Mouse (Mus musculus) frontal cortex, adult 2 months (tissue): Measurements from ENCODE around the gene Ugt1a7c. TPM values are rescaled to one million over a fixed set of nuclear protein-coding genes. Genes with fewer than 3 reads are reported as not detected.
"Not testable (repeated sequence)": the region's sequence is repeated elsewhere in the genome, so short reads cannot be mapped to it uniquely, and the experiment has no call there.

Experiments
- DNase-seq, 2 experiments: peaks; one replicate each; pipeline ENCODE4 v3.0.0; 2022; ENCODE audit warnings: low spot score in 1 of 2; ENCODE audit errors: extremely low spot score in 1 of 2
- polyA plus RNA-seq: library from polyadenylated mRNA; depleted of rRNA; stranded (reverse); fragments of >200 nt; gene quantifications from 2 replicates; pipeline ENCODE4 v1.2.3, GENCODE M21; 2012

Gene Ugt1a7c
- polyA plus RNA-seq, 1 experiment, result 1.2 TPM

DNA sequence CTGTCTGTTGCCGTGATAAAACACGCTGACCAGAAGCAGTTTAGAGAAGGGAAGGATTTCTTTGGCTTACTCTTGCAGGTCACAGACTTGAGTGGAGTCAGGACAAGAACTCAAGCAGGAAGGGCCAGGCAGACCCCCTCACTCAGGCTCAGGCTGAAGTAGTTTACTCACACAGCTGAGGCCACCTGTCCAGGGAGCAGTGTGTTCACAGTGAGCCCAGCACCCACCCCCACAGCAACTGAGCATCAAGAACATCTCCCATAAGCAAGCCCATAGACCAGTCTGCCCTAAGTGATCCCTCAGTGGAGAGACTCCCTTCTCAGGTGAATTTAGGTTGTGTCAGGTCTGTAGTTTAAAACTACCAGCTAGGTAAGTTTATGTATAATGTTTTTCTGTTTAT, 14.7 kb downstream of the Ugt1a7c start:
- not testable (repeated sequence) for DNase-seq

DNA sequence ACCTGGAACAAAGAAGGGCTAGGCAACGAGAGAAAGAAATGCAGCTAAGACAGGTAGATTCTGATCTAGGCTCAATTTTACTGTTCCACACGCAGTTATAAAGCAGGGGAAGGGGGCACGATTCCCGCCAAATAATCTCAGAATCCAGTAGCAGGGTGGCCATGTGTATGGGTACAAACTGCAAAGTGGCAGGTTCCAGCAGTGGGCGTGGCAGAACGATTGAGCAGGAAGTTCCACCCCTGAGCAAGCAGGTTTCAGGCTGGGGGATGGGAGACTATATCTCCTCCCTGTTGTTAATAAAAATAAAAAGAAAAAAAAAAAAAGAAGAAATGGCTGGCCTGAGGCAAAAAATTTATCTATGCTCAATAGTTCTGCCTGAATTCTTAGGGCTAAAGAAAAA, 17.9 kb downstream of the Ugt1a7c start:
- not testable (repeated sequence) for DNase-seq

DNA sequence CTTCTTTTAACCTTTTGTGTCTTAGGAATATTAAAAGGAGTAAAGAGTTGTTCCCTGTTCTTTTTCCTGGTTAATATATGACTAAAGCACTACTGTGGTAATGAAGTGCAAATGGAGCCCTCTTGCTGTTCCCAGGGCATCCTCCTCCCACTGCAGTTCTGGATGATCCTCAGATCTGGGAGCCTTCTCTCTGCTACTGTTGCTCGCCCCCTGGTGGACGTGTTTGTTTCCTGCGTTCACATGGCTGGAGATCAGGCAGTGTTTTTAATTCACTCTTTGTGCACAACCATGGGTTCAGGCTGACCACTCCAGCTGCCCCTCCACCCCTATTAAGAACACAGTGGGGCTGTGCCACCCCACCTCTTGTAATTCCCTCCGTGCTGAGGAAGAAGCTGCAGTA, 25.7 kb downstream of the Ugt1a7c start:
- DNase-seq, result not testable (repeated sequence)

DNA sequence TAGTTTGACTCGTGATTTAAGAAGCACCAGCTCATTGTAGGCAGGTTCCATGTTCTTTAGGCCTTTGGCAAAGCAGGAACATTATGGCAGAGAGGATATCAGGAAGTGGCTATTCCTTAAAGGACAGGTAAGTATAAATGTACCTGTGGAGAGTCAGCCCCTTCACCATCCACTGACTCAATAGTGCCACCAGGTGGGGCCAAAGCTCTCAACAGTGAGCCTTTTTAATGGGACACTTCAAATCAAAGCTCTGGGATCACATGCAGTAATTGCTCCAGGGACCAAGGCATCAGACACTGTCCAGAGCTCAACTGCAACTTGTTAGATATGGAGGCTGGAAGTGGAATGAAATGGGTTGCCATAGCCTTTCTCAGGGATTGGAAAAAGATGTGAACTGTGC, 26.7 kb downstream of the Ugt1a7c start:
- not testable (repeated sequence) for DNase-seq

DNA sequence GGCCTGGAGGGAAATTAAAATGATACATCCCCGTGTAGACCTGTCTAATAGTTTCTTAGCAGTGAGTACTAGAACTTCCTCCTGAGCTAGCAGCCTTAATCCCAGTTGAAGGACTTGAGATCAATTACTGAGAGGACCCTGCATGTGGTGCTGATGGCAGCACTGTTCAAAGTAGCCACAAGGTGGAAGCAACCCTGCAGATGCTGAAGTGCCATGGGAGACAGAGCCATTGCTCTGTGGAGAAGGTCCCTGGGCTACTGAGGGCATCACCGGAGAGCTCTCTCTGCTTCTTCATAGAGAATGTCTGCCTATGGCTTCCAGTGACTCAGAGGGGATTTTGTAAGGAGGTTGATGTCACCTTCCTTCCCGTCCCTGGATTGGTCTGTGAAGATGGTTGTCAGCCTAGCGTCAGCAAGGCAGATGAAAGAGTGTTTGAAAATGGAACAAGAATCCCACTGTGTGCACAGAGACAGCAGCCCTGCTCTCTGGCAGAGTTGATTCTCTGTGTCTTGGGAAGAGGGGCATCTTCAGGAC, 31.0 kb downstream of the Ugt1a7c start:
- not testable (repeated sequence) for DNase-seq

DNA sequence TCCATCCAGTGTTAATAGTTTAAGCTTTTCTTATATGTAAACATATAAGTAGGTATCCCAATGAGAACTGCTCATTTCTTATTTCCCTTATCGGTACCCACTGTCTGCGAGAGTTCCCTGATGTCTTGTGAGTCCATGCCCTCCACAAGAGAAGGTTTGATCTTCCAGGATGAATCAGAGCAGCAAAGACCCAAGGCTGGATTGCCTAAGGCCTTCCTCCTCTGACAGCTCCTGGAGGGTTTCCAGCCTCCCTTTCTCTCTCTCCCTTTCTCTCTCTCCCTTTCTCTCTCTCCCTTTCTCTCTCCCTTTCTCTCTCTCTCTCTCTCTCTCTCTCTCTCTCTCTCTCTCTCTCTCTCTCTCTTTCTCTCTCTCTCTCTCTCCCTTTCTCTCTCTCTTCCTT, 34.2 kb downstream of the Ugt1a7c start:
- not testable (repeated sequence) for DNase-seq

DNA sequence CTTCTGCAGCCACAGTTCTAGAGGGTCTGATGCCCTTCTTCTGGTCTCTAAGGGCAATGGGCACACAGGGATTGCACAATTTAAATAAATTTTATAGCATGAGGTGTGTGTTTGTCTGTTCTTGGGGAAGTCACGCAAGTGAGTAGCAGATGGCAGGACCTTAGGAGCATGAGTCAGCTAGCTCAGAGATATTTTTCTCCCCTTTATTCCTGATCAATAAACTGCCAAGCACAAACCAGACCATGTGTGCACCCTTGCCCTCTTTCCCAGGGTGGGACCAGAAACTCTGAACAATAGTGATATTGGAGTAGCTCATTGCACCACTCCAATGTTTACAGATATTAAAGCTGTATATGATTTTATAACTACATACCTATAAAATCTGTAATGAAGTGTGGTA, 35.4 kb downstream of the Ugt1a7c start:
- not testable (repeated sequence) for DNase-seq

DNA sequence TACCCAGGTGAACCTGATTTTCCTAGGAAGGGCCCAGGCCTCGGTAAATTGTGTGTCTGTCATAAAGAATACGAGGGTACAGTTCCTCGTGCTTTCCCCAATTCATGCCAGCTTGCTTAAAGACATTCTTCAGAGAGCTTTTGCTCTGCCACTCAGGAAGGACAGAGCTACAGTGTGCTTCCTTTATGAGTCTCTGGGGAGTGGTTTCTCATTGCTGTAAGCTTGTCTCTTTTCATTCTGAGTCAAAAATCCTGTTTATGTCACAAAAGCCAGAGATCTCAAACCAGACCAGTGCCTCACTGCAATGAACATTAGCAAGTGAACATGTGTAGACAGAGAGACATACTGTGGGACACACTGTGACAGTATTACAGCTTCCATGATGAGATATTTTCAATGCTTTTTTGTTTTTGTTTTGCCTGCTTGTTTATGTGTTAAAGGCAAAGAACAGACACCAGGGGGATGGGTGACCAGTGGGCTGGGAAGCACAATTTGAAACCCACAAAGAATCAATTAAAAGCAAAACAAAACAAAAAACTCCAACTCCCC, 39.1 kb downstream of the Ugt1a7c start:
- no peak for DNase-seq

DNA sequence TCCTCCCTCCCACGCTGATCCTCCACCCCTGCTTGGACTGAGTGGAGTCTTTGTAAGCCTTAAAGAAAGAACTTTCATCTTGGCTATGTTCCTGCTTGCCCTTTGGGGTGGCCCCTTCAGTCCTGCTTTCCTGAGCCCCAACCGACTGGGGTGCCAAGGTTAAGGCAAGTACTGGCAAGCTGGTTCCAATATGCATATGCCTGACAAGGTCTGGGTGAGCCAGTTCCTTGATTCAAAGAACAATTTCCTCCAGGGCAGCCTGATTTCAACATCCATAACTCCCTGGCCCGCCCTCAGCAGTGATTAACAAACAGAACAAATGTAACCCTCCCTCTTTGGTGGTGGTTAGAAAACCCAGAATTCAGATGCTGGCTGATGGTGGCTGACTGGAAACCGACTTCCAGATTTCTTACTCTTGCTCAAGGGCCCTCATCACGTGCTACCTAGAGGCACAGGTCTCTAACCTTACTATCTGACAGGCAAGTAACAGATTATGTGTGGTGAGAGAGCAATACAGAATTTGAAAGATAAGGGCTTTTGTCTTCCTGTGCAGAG, 39.7 kb downstream of the Ugt1a7c start, which contains the start of gene Ugt1a6a:
Gene Ugt1a6a (plus strand): TSS at position 353 of the 555 bp plus-strand sequence.
- DNase-seq, result peak in 1 of 2 experiments; percentile 1

DNA sequence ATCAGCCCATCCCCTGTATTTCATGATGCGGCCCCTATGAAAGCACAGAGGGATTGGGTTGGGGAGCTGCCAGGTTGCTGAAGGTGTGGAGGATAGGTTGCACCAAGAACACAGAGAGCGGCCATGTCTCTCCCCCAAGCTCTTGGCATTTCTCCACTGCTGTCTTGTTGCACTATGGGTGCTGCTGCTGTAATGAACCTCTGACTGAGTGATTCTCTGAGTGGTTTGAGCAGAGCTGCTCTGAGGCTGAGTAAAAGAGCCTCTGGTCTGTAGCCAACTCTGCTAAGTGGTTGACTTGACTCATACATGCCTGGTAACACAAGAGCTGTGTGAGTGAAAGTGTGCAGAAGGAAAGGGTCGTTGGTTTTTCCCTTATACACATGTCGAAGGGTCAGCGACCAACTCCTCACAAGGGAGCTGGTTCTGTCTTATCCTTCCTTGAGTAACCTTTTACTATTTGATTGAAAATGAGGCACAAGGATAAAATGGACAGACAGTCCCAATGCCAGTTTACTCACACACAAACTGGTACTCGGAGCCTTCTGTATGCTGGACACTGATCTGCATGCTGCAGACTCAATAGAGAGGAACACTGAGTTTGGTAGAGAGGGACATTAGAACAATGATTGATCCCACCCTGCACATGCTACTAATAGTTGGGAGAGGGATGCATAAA, 40.5 kb downstream of the Ugt1a7c start:
- not testable (repeated sequence) for DNase-seq

DNA sequence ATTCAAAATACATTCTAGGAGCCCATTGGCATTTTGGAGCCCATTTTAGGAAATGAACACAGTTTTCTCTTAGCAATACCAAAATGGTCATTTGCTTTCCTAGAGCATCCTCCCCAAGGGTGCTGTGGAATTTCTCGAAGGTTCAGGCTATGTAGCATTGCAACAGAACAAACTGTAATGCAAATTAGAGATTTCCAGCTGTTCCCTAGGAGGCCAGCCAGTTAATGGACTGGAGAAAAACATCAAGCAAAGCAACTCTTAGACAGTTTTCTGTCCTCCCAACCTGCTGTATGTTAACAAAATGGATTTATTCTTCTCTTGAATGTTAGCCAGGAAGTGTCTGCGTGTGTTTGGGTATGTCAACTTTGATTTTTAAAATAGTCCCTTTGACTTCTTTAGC, 41.8 kb downstream of the Ugt1a7c start:
- DNase-seq, result no peak

DNA sequence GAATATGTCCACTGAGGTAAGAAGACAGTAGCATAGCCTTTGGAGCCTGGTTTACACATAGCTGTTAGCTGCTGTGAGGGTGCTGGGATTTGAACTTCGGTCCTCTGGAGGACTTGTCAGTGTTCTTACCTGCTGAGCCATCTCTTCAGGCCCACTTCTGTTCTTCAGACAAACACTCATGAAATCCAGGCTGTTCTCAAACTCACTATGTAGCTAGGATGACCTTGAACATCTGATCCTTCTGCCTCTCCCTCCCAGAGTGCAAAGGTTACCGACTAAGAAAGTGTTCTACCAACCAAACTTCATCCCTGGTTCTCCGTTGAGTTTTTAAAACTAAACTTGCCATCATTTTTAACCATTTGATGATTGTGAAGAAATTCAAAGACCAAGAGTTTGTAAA, 42.4 kb downstream of the Ugt1a7c start:
- DNase-seq, result no peak

DNA sequence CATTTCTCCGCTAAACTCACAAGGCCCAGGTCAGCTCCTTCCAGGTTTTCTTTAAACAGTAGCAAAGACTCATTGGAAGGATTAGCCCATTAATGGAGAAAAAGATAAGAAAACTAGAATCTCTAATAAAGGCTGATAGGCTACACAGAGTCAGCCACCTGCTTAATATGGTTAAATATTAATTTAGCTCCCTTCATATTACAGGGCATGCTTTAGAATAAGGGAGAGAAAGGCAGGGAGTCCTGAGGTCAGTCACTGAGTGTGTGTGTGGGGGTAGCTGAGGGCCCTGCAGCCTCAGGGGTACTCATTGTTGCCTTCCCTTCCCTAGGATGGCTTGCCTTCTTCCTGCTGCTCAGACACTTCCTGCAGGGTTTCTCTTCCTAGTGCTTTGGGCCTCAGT, 43.3 kb downstream of the Ugt1a7c start:
- DNase-seq, result no peak

DNA sequence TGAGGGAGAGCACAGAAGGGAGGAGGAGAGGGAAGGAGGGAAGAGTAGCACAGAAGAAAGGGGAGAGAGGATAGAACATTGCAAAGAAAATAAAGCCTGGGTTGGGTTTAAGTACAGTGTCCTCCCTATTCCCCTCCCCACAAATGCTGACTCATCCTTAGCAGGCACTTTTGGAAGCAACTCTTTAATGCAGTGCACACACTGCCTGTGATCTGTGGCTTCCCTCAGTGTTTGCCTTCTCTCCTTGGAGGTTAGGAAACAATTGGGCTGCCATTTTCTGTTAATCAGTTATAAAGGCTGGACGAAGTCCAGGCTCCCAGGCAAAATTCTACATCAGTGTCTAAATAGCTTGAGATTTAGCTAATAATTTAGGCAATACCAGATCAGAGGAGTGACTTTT, 45.6 kb downstream of the Ugt1a7c start:
- not testable (repeated sequence) for DNase-seq

DNA sequence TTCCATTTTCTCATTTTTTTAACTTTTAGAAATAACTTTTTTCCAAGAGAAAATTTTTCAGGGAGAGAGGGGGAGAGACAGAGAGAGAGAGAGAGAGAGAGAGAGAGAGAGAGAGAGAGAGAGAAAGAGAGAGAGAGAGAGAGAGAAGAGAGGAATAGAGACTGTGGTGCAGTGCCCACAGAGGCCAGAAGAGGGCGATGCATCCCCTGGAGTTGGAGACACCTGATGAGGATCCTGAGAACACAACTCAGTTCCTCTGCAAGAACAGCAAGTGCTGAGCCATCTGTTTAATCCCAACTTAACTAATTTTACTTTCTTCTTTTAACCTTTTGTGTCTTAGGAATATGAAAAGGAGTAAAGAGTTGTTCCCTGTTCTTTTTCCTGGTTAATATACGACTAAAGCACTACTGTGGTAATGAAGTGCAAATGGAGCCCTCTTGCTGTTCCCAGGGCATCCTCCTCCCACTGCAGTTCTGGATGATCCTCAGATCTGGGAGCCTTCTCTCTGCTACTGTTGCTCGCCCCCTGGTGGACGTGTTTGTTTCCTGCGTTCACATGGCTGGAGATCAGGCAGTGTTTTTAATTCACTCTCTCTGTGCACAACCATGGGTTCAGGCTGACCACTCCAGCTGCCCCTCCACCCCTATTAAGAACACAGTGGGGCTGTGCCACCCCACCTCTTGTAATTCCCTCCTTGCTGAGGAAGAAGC, 49.3 kb downstream of the Ugt1a7c start:
- DNase-seq, result peak; percentile 1 to 62

DNA sequence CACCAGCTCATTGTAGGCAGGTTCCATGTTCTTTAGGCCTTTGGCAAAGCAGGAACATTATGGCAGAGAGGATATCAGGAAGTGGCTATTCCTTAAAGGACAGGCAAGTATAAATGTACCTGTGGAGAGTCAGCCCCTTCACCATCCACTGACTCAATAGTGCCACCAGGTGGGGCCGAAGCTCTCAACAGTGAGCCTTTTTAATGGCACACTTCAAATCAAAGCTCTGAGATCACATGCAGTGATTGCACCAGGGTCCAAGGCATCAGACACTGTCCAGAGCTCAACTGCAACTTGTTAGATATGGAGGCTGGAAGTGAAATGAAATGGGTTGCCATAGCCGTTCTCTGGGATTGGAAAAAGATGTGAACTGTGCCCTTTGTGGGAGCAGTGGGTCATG, 50.4 kb downstream of the Ugt1a7c start:
- DNase-seq, result peak in 1 of 2 experiments; percentile 3

DNA sequence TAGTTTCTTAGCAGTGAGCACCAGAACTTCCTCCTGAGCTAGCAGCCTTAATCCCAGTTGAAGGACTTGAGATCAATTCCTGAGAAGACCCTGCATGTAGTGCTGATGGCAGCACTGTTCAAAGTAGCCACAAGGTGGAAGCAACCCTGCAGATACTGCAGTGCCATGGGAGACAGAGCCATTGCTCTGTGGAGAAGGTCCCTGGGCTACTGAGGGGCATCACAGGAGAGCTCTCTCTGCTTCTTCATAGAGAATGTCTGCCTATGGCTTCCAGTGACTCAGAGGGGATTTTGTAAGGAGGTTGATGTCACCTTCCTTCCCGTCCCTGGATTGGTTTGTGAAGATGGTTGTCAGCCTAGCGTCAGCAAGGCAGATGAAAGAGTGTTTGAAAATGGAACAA, 55.3 kb downstream of the Ugt1a7c start:
- DNase-seq, result not testable (repeated sequence)

DNA sequence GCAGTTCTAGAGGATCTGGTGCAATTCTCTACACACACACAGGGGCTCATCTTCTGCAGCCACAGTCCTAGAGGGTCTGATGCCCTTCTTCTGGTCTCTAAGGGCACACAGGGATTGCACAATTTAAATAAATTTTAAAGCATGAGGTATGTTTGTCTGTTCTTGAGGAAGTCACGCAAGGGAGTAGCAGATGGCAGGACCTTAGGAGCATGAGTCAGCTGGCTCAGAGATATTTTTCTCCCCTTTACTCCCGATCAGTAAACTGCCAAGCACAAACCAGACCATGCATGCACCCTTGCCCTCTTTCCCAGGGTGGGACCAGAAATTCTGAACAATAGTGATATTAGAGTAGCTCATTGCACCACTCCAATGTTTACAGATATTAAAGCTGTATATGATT, 63.6 kb downstream of the Ugt1a7c start:
- no peak for DNase-seq

DNA sequence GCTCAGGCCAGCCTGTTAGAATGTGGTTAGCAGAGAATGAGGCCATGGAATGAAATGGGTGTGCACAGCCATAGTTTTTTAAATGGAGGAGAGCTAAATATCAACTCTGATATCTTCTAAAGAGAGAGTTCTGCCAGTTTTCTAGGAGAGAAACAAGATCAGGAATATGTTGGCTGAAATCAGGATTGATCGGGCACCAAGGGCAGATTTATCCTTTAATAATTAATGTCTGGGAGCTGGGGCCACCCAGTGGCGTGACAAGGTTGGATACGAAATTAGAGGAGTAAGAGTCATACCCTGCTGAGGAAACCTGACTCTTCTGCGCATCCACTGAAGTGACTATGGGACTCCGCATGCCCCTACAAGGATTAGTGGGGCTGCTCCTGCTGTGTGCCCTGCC, 70.8 kb downstream of the Ugt1a7c start, which contains the start of gene Ugt1a5:
Gene Ugt1a5 (plus strand): TSS at position 302 of the 400 bp plus-strand sequence.
- DNase-seq, result no peak

DNA sequence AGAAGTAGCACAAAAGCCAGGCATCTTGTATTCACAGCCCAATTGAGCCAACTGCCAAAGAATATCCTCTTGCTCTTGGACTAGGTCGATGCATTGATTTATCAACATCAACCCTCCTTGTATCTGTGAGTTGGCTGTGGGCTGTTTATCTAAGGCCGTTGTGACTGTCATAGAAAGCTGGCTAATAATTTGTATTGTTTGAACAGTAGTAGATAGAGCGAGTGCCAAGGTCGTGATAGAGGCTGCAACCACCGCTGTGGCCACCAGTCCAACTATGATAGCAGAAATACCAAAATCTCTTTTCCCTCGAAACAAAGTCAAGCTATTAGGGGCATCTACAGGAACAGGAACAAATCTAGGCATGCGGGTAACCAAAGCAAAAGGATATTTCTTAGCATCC, 77.3 kb downstream of the Ugt1a7c start:
- DNase-seq, result not testable (repeated sequence)

DNA sequence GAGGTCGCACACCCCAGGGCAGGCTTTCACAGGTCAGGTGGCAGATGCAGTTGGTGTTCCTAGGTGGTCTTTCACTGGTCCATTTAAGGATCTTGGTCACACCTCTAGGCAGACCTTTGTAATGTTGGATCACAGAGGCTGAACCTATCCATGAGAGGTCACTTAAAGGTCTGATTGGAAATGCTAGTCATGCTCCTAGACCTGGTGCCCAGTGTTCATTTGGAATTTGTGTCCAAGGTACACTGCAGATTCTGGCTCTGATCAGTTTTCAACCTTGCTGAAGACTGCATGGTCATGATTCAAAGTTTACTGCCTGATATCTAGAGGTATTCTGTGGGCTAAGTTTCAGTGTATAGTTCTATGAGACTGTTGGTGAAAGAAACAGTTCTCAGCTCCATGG, 84.8 kb downstream of the Ugt1a7c start:
- DNase-seq, result no peak
